Mouse (Mus musculus) stomach, embryonic 14.5 days (tissue): ENCODE results near the gene Tas1r2. TPM values are rescaled to one million over a fixed set of nuclear protein-coding genes. Genes with fewer than 3 reads are reported as not detected.
A peak's percentile ranks its signal among the peaks of the same experiment; 100 is the strongest.

Experiments
- ATAC-seq: fragments of 200-750 bp; cut with Nextera tagmentation; 2 replicates; pipeline ENCODE4 v1.8.0; 2017; ENCODE audit warnings: low read depth, moderate TSS enrichment; ENCODE audit not compliant: insufficient number of reproducible peaks, insufficient read depth, low FRiP score
- H3K27ac ChIP-seq: fragments of 300-500 bp; sonication (generic); 2 replicates; pipeline ENCODE4 v1.5.1; 2014; ENCODE audit warnings: mild to moderate bottlenecking, low read length, moderate library complexity, mixed read lengths
- H3K27me3 ChIP-seq: fragments of 300-500 bp; sonication (generic); 2 replicates; pipeline ENCODE4 v1.6.1; 2014; ENCODE audit warnings: low read length, control low read depth, mixed read lengths; ENCODE audit not compliant: control insufficient read depth, insufficient read depth
- H3K36me3 ChIP-seq: fragments of 300-500 bp; sonication (generic); 2 replicates; pipeline ENCODE4 v1.6.1; 2014; ENCODE audit warnings: mild to moderate bottlenecking, control low read depth, low read length, moderate library complexity, mixed read lengths; ENCODE audit not compliant: control insufficient read depth, insufficient read depth
- H3K4me1 ChIP-seq: fragments of 300-500 bp; sonication (generic); 2 replicates; pipeline ENCODE4 v1.6.1; 2014; ENCODE audit warnings: low read length, control low read depth, mixed read lengths; ENCODE audit not compliant: control insufficient read depth, insufficient read depth
- H3K4me2 ChIP-seq: fragments of 300-500 bp; sonication (generic); replicated peaks from 2 replicates; pipeline ENCODE4 v1.6.1; 2014; ENCODE audit warnings: low read depth, low read length, control low read depth
- H3K4me3 ChIP-seq: fragments of 300-500 bp; sonication (generic); 2 replicates; pipeline ENCODE4 v1.5.1; 2014; ENCODE audit warnings: low read depth, low read length, control low read depth
- H3K9ac ChIP-seq: fragments of 300-500 bp; sonication (generic); replicated peaks from 2 replicates; pipeline ENCODE4 v1.6.1; 2014; ENCODE audit warnings: low read depth, mild to moderate bottlenecking, control low read depth, low read length, moderate library complexity, mixed read lengths
- H3K9me3 ChIP-seq: fragments of 300-500 bp; sonication (generic); 2 replicates; pipeline ENCODE4 v1.6.1; 2016; ENCODE audit warnings: low read depth, low read length, control low read depth; ENCODE audit not compliant: control insufficient read depth
- WGBS: fragments of 180-500 bp; shearing (Covaris S2); extraction: QIAGEN DNeasy Blood & Tissue Kit; methylation state at CpG from one replicate; pipeline ENCODE4 v1.1.7; 2014; 5-methylcytosine and 5-hydroxymethylcytosine counted together
- polyA plus RNA-seq: library from polyadenylated mRNA; unstranded; fragments of >200 nt; fragmentation: Nextera tagmentation; extraction: Ambion mirVana; gene quantifications from 2 replicates; pipeline ENCODE4 v1.2.1, GENCODE M21; 2014

The Tas1r2 gene
- polyA plus RNA-seq, 1 experiment from 2014 or later: not detected

GRCm38 (mm10) chr4:139617001-139617364, 36.4 kb upstream of the Tas1r2 start:
- peak overlapping the region; percentile 21; the same call in 1 of the 2 replicates for H3K27ac ChIP-seq
- 0 out of 2 replicates have a peak, but pooled peaks cover 4% of the 10 kb centered on the region for H3K9me3 ChIP-seq
- 0 out of 2 replicates have a peak overlapping the region, but pooled peaks have one; percentile 8 for H3K4me2 ChIP-seq
- peaks cover 19% of the 10 kb centered on the region for H3K36me3 ChIP-seq
- WGBS: 45% methylated on average over 3 of the region's 3 CpGs
- no peaks in the 10 kb centered on the region for H3K4me1 ChIP-seq
- peak overlapping the region; percentile 32; the same call in 1 of the 2 replicates for H3K4me3 ChIP-seq
- no peaks in the 10 kb centered on the region for H3K27me3 ChIP-seq
- ATAC-seq: no peak
- H3K9ac ChIP-seq: no peak overlapping the region

GRCm38 (mm10) chr4:139619765-139620164, 33.6 kb upstream of the Tas1r2 start:
- 71% methylated on average over 6 of the region's 6 CpGs for WGBS
- H3K9me3 ChIP-seq: no peaks in the 10 kb centered on the region
- H3K27ac ChIP-seq: no peak overlapping the region
- H3K27me3 ChIP-seq: no peaks in the 10 kb centered on the region
- H3K9ac ChIP-seq: no peak overlapping the region
- peaks cover 3% of the 10 kb centered on the region for H3K36me3 ChIP-seq
- peaks cover 15% of the 10 kb centered on the region; the same call in 1 of the 2 replicates for H3K4me1 ChIP-seq
- no peak overlapping the region for H3K4me2 ChIP-seq
- H3K4me3 ChIP-seq: no peak overlapping the region
- ATAC-seq: no peak

GRCm38 (mm10) chr4:139622373-139623282, 30.7 kb upstream of the Tas1r2 start, which contains the start of gene Aldh4a1:
Gene Aldh4a1 (plus strand): TSS chr4:139622866.
- H3K4me2 ChIP-seq: peak within 1 kb of the TSS; percentile 83
- ATAC-seq: peak; percentile 100
- no peaks in the 10 kb centered on the region for H3K27me3 ChIP-seq
- peaks cover 15% of the 10 kb centered on the region; the same call in 1 of the 2 replicates for H3K4me1 ChIP-seq
- peak within 1 kb of the TSS; percentile 66 for H3K4me3 ChIP-seq
- 1% methylated on average over 35 of the region's 38 CpGs for WGBS
- H3K36me3 ChIP-seq: no peaks in the 10 kb centered on the region
- peak within 1 kb of the TSS; percentile 47 for H3K9ac ChIP-seq
- H3K27ac ChIP-seq: peak within 1 kb of the TSS; percentile 77
- no peaks in the 10 kb centered on the region for H3K9me3 ChIP-seq

- Histone ChIP-seq H3K9ac (peak overlapping the region; percentile 47), H3K4me1 (peaks cover 15% of the 10 kb centered on the region; the same call in 1 of the 2 replicates), H3K4me2 (peak overlapping the region; percentile 83), H3K27ac (no peak overlapping the region), H3K9me3 (no peaks in the 10 kb centered on the region), H3K4me3 (peak overlapping the region; percentile 66), H3K36me3 (no peaks in the 10 kb centered on the region), H3K27me3 (no peaks in the 10 kb centered on the region)
- WGBS: 20% methylated on average over 21 of the region's 21 CpGs
- ATAC-seq: no peak
Observed at GRCm38 (mm10) chr4:139623434-139624115, 29.8 kb upstream of the Tas1r2 start.

- no peak overlapping the region; the same call in 1 of the 2 replicates for H3K9ac ChIP-seq
- H3K4me3 ChIP-seq: peak overlapping the region; percentile 66; the same call in 1 of the 2 replicates
- WGBS: 52% methylated on average over 5 of the region's 5 CpGs
- no peaks in the 10 kb centered on the region for H3K27me3 ChIP-seq
- H3K9me3 ChIP-seq: no peaks in the 10 kb centered on the region
- H3K4me2 ChIP-seq: peak overlapping the region; percentile 83
- peaks cover 15% of the 10 kb centered on the region; the same call in 1 of the 2 replicates for H3K4me1 ChIP-seq
- no peak for ATAC-seq
- H3K36me3 ChIP-seq: no peaks in the 10 kb centered on the region
- H3K27ac ChIP-seq: no peak overlapping the region; the same call in 1 of the 2 replicates
Observed at GRCm38 (mm10) chr4:139624116-139624489, 29.2 kb upstream of the Tas1r2 start.

GRCm38 (mm10) chr4:139624706-139625105, 28.6 kb upstream of the Tas1r2 start:
- WGBS: 54% methylated on average over 10 of the region's 10 CpGs
- Histone ChIP-seq H3K9ac (no peak overlapping the region), H3K27me3 (no peaks in the 10 kb centered on the region), H3K4me3 (no peak overlapping the region), H3K9me3 (no peaks in the 10 kb centered on the region), H3K36me3 (no peaks in the 10 kb centered on the region), H3K4me2 (peak overlapping the region; percentile 83; the same call in 1 of the 2 replicates), H3K27ac (no peak overlapping the region; the same call in 1 of the 2 replicates), H3K4me1 (peaks cover 15% of the 10 kb centered on the region; the same call in 1 of the 2 replicates)
- no peak for ATAC-seq

GRCm38 (mm10) chr4:139627361-139627760, 26.0 kb upstream of the Tas1r2 start:
- Histone ChIP-seq H3K4me2 (no peak overlapping the region), H3K27me3 (no peaks in the 10 kb centered on the region), H3K9ac (no peak overlapping the region), H3K4me3 (no peak overlapping the region), H3K9me3 (no peaks in the 10 kb centered on the region), H3K4me1 (peaks cover 15% of the 10 kb centered on the region; the same call in 1 of the 2 replicates), H3K36me3 (no peaks in the 10 kb centered on the region), H3K27ac (no peak overlapping the region)
- no peak for ATAC-seq
- WGBS: 90% methylated on average over 11 of the region's 11 CpGs

- Histone ChIP-seq H3K4me2 (no peak overlapping the region), H3K27me3 (no peaks in the 10 kb centered on the region), H3K4me3 (no peak overlapping the region), H3K4me1 (no peaks in the 10 kb centered on the region), H3K36me3 (no peaks in the 10 kb centered on the region), H3K9me3 (no peaks in the 10 kb centered on the region), H3K27ac (no peak overlapping the region), H3K9ac (no peak overlapping the region)
- no peak for ATAC-seq
- 65% methylated on average over 10 of the region's 10 CpGs for WGBS
Observed at GRCm38 (mm10) chr4:139630171-139630570, 23.2 kb upstream of the Tas1r2 start.
